Mouse (Mus musculus): ENCODE data around the gene Npl. TPM values are rescaled to one million over a fixed set of nuclear protein-coding genes. Genes with fewer than 3 reads are reported as not detected.

Gene Npl
- 1 to 10 TPM; 1.1 to 1.3 TPM for total RNA-seq (2021)

- DNase-seq (ENCODE audit: low spot score) = peak; percentile 46
- intact Hi-C loops (cut with DNase I) = loop anchor here (10.0 kb wide), 1 partner anchor 635 kb away; no protein-coding TSS in a partner anchor
Measured at GRCm38 (mm10) chr1:153549536-153550199, at the start of gene Npl. Npl (minus strand) TSS chr1:153550045.

- intact Hi-C loops (cut with DNase I) = no loop called here
Measured at GRCm38 (mm10) chr1:153599302-153600045, 49.6 kb upstream of the Npl start.

GRCm38 (mm10) chr1:153598773-153599172, 48.9 kb upstream of the Npl start:
- DNase-seq (ENCODE audit: low spot score) = peak; percentile 7
- intact Hi-C loops (cut with DNase I) = no loop called here

More at GRCm38 (mm10) chr1:153599302-153600045, 49.6 kb upstream of the Npl start:
- no peak for DNase-seq (ENCODE audit: low spot score)

- no peak for DNase-seq (ENCODE audit: low spot score)
- intact Hi-C loops (cut with DNase I) = no loop called here
Measured at GRCm38 (mm10) chr1:153593678-153594077, 43.8 kb upstream of the Npl start.

GRCm38 (mm10) chr1:153590176-153590734, 40.4 kb upstream of the Npl start:
- intact Hi-C loops (cut with DNase I) = no loop called here
- no peak for DNase-seq (ENCODE audit: low spot score)

- intact Hi-C loops (cut with DNase I) = no loop called here
- DNase-seq (ENCODE audit: low spot score) = no peak
Measured at GRCm38 (mm10) chr1:153587956-153588355, 38.1 kb upstream of the Npl start.

- intact Hi-C loops (cut with DNase I) = no loop called here
- no peak for DNase-seq (ENCODE audit: low spot score)
Measured at GRCm38 (mm10) chr1:153586826-153587225, 37.0 kb upstream of the Npl start.

- no peak for DNase-seq (ENCODE audit: low spot score)
- intact Hi-C loops (cut with DNase I) = no loop called here
Measured at GRCm38 (mm10) chr1:153585752-153586151, 35.9 kb upstream of the Npl start.

GRCm38 (mm10) chr1:153583189-153583588, 33.3 kb upstream of the Npl start:
- intact Hi-C loops (cut with DNase I) = no loop called here
- no peak for DNase-seq (ENCODE audit: low spot score)

- intact Hi-C loops (cut with DNase I) = no loop called here
- no peak for DNase-seq (ENCODE audit: low spot score)
Measured at GRCm38 (mm10) chr1:153574730-153575129, 24.9 kb upstream of the Npl start.

GRCm38 (mm10) chr1:153572271-153573043, 22.6 kb upstream of the Npl start:
- no peak for DNase-seq (ENCODE audit: low spot score)
- intact Hi-C loops (cut with DNase I) = no loop called here

GRCm38 (mm10) chr1:153565701-153566100, 15.9 kb upstream of the Npl start:
- no peak for DNase-seq (ENCODE audit: low spot score)
- intact Hi-C loops (cut with DNase I) = no loop called here

GRCm38 (mm10) chr1:153564701-153565100, 14.9 kb upstream of the Npl start:
- intact Hi-C loops (cut with DNase I) = no loop called here
- no peak for DNase-seq (ENCODE audit: low spot score)

GRCm38 (mm10) chr1:153563675-153564074, 13.8 kb upstream of the Npl start:
- intact Hi-C loops (cut with DNase I) = no loop called here
- DNase-seq (ENCODE audit: low spot score) = no peak

- no peak for DNase-seq (ENCODE audit: low spot score)
Measured at GRCm38 (mm10) chr1:153560805-153561204, 11.0 kb upstream of the Npl start.

GRCm38 (mm10) chr1:153559701-153560100, 9.9 kb upstream of the Npl start:
- intact Hi-C loops (cut with DNase I) = loop anchor here (1.0 to 10.0 kb wide), 3 partner anchors 187 to 625 kb away; no protein-coding TSS in a partner anchor

More at GRCm38 (mm10) chr1:153560805-153561204, 11.0 kb upstream of the Npl start:
- intact Hi-C loops (cut with DNase I) = no loop called here

GRCm38 (mm10) chr1:153559126-153559647, 9.3 kb upstream of the Npl start:
- DNase-seq (ENCODE audit: low spot score) = peak; percentile 20
- intact Hi-C loops (cut with DNase I) = loop anchor here (1.0 to 10.0 kb wide), 3 partner anchors 187 to 626 kb away; no protein-coding TSS in a partner anchor

More at GRCm38 (mm10) chr1:153559701-153560100, 9.9 kb upstream of the Npl start:
- no peak for DNase-seq (ENCODE audit: low spot score)

- intact Hi-C loops (cut with DNase I) = loop anchor here (1.0 to 10.0 kb wide), 2 partner anchors 185 to 628 kb away; no protein-coding TSS in a partner anchor
- DNase-seq (ENCODE audit: low spot score) = no peak
Measured at GRCm38 (mm10) chr1:153556896-153557295, 7.1 kb upstream of the Npl start.

- DNase-seq (ENCODE audit: low spot score) = no peak
- intact Hi-C loops (cut with DNase I) = loop anchor here (10.0 kb wide), 1 partner anchor 629 kb away; no protein-coding TSS in a partner anchor
Measured at GRCm38 (mm10) chr1:153556202-153556601, 6.4 kb upstream of the Npl start.
